ENCODE assay signal across 13 mouse cellular contexts in genomic region chr13:42073285-42073684, GRCm38 (mm10).
"Had no signal": no experiment of that assay in that cellular context is flagged by ENCODE, and none has a peak within 500 bp of the region (broad histone marks: within the 10 kb centered on the region; RNA-seq: fewer than 3 reads in every experiment).

No protein-coding gene starts in this region.

- H3K4me2 ChIP-seq: limb, embryonic 13.5 days; liver, embryonic 13.5 days; midbrain, embryonic 11.5 days; midbrain, embryonic 15.5 days had no signal

- H3K9ac ChIP-seq: limb, embryonic 13.5 days; liver, embryonic 13.5 days; midbrain, embryonic 15.5 days had no signal

- H3K27ac ChIP-seq: kidney, postnatal 0 days; layer of hippocampus, adult 2 months; limb, embryonic 13.5 days; liver, embryonic 13.5 days; midbrain, embryonic 15.5 days had no signal

- H3K9me3 ChIP-seq: limb, embryonic 13.5 days; liver, embryonic 13.5 days; midbrain, embryonic 15.5 days had no signal

- H3K27me3 ChIP-seq: limb, embryonic 13.5 days; liver, embryonic 13.5 days; midbrain, embryonic 15.5 days had no signal

- ATAC-seq: hindbrain, embryonic 16.5 days; inflammation-experienced regulatory T-cells, adult 6 months; intestine, postnatal 0 days; midbrain, embryonic 15.5 days had no signal

- H3K4me1 ChIP-seq: midbrain, embryonic 15.5 days had no signal

- H3K36me3 ChIP-seq: midbrain, embryonic 15.5 days had no signal

- H3K4me3 ChIP-seq: layer of hippocampus, adult 2 months; limb, embryonic 13.5 days; liver, embryonic 13.5 days; midbrain, embryonic 15.5 days had no signal

- DNase-seq: kidney, adult 9 months; kidney, postnatal 4 days; left cerebral cortex, postnatal 4 days; liver, embryonic 13.5 days; right cerebral cortex, postnatal 14 days had no signal
